ENCODE assay signal across 13 mouse cellular contexts in the genomic region with DNA sequence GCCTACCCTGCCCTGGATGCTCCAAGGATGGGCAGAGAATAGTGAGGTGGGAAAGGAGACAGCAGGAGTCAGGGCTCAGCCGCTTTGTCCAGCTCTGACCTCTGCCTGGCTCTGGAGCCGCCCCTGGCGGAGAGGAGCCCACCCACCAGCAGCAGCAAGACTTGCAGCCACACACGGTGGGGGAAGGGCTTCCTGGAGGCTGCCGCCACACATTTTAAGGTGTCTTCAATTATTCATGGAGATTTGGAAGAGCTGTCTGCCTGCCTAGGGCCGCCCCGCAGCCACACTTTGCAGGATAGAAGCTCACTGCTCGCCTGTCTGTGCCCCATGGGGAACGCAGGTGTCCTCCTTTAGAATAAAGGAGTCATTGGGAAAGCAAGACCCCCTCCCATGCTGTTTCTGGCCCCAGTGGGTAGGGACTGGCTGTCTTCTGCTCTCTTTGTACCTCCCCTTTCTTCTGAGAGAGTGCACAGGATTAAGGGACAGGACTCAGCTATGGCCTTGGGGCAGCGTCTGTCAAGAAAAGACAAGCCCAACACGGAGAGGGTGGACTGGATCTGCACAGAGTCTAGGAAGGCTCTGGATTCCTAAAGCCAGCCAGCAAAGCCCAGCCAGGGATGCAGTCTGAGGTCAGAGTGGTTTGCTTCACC.
DNase-seq lines count a peak whose midpoint lies in the region; ATAC-seq and TF ChIP-seq lines count a peak whose summit lies in the region.
"Had no signal": no experiment of that assay in that cellular context is flagged by ENCODE, and none has a peak within 500 bp of the region (broad histone marks: within the 10 kb centered on the region; RNA-seq: fewer than 3 reads in every experiment).

No protein-coding gene starts in this region.

- DNase-seq in Muller cell, postnatal 12 days (ENCODE audit: inconsistent ontology term): peak; percentile 40
- DNase-seq in embryonic facial prominence, embryonic 10.5 days (ENCODE audit: low spot score): peak; percentile 70
- no peak for DNase-seq in hindbrain, embryonic 14.5 days (ENCODE audit: low spot score)
- DNase-seq in midbrain, postnatal 0 days (ENCODE audit: low spot score): no peak
- DNase-seq in cerebellum, adult 9-11 months: no peak
- DNase-seq in liver, postnatal 0 days: no peak
- no peak for DNase-seq in spleen, adult 12 weeks (ENCODE audit: low spot score)
- DNase-seq: adrenal gland, postnatal 25 days; cerebellum, postnatal 36 days; kidney, postnatal 10 days had no signal

- peak overlapping the region; percentile 60 for H3K27ac ChIP-seq in embryonic facial prominence, embryonic 10.5 days (replicated peaks)
- peak overlapping the region; percentile 59; the same call in 1 of the 2 replicates for H3K27ac ChIP-seq in hindbrain, embryonic 14.5 days
- H3K27ac ChIP-seq in midbrain, postnatal 0 days (ENCODE audit: low read depth, low read length): peak overlapping the region; percentile 43; the same call in 1 of the 2 replicates
- H3K27ac ChIP-seq in liver, postnatal 0 days (ENCODE audit: low read depth): no peak overlapping the region
- H3K27ac ChIP-seq: heart, embryonic 15.5 days; liver, embryonic 15.5 days had no signal

- TF ChIP-seq EP300 in liver, postnatal 0 days (IDR thresholded peaks at IDR 0.05; ENCODE audit: low read depth): no peak

- H3K36me3 ChIP-seq in embryonic facial prominence, embryonic 10.5 days (replicated peaks): no peaks in the 10 kb centered on the region
- H3K36me3 ChIP-seq in hindbrain, embryonic 14.5 days (replicated peaks; ENCODE audit: control insufficient read depth, insufficient read depth): no peaks in the 10 kb centered on the region
- no peaks in the 10 kb centered on the region for H3K36me3 ChIP-seq in midbrain, postnatal 0 days (ENCODE audit: insufficient read depth, low read length)
- no peaks in the 10 kb centered on the region for H3K36me3 ChIP-seq in liver, postnatal 0 days (replicated peaks; ENCODE audit: insufficient read depth, low read length)
- H3K36me3 ChIP-seq: heart, embryonic 15.5 days; liver, embryonic 15.5 days had no signal

- no peak overlapping the region for H3K4me2 ChIP-seq in hindbrain, embryonic 14.5 days (replicated peaks)
- H3K4me2 ChIP-seq in midbrain, postnatal 0 days (ENCODE audit: low read depth, low read length, poor library complexity, severe bottlenecking): no peak overlapping the region
- H3K4me2 ChIP-seq in liver, postnatal 0 days (ENCODE audit: low read depth, low read length): no peak overlapping the region
- H3K4me2 ChIP-seq: heart, embryonic 15.5 days; liver, embryonic 15.5 days had no signal

- ATAC-seq in hindbrain, embryonic 14.5 days (ENCODE audit: low FRiP score): peak; percentile 49
- ATAC-seq in midbrain, postnatal 0 days (ENCODE audit: low FRiP score): peak; percentile 63
- no peak for ATAC-seq in liver, postnatal 0 days
- no peak for ATAC-seq in megakaryocyte progenitor cell, adult 5-6 weeks (replicated peaks; ENCODE audit: poor library complexity)

- TF ChIP-seq CTCF in midbrain, postnatal 0 days (IDR thresholded peaks at IDR 0.05): peak; percentile 32
- no peak for TF ChIP-seq CTCF in liver, postnatal 0 days (IDR thresholded peaks at IDR 0.05; ENCODE audit: low read depth)

- H3K4me1 ChIP-seq in embryonic facial prominence, embryonic 10.5 days: peaks cover 58% of the 10 kb centered on the region
- peaks cover 37% of the 10 kb centered on the region for H3K4me1 ChIP-seq in hindbrain, embryonic 14.5 days (replicated peaks; ENCODE audit: control insufficient read depth, insufficient read depth, low read length)
- peaks cover 19% of the 10 kb centered on the region for H3K4me1 ChIP-seq in midbrain, postnatal 0 days (ENCODE audit: insufficient read depth, low read length)
- 0 out of 2 replicates have a peak, but pooled peaks cover 4% of the 10 kb centered on the region for H3K4me1 ChIP-seq in liver, postnatal 0 days (ENCODE audit: insufficient read depth)
- H3K4me1 ChIP-seq: liver, embryonic 15.5 days had no signal

- H3K4me3 ChIP-seq in embryonic facial prominence, embryonic 10.5 days: peak overlapping the region; percentile 26
- H3K4me3 ChIP-seq in hindbrain, embryonic 14.5 days (replicated peaks; ENCODE audit: low read length): no peak overlapping the region
- H3K4me3 ChIP-seq in midbrain, postnatal 0 days (ENCODE audit: low read depth, low read length): no peak overlapping the region
- no peak overlapping the region for H3K4me3 ChIP-seq in liver, postnatal 0 days (ENCODE audit: low read depth, low read length)
- H3K4me3 ChIP-seq: heart, embryonic 15.5 days; liver, embryonic 15.5 days had no signal

- no peak overlapping the region; the same call in 1 of the 2 replicates for H3K9ac ChIP-seq in hindbrain, embryonic 14.5 days
- H3K9ac ChIP-seq in midbrain, postnatal 0 days (replicated peaks; ENCODE audit: low read length, poor library complexity, severe bottlenecking): no peak overlapping the region
- no peak overlapping the region for H3K9ac ChIP-seq in liver, postnatal 0 days (replicated peaks)
- H3K9ac ChIP-seq: heart, embryonic 15.5 days; liver, embryonic 15.5 days had no signal

- H3K27me3 ChIP-seq in embryonic facial prominence, embryonic 10.5 days (replicated peaks; ENCODE audit: low read depth, poor library complexity, severe bottlenecking): peaks cover 28% of the 10 kb centered on the region
- no peaks in the 10 kb centered on the region for H3K27me3 ChIP-seq in hindbrain, embryonic 14.5 days (ENCODE audit: control insufficient read depth, insufficient read depth, low read length)
- no peaks in the 10 kb centered on the region for H3K27me3 ChIP-seq in midbrain, postnatal 0 days (ENCODE audit: insufficient read depth, low read length)
- 0 out of 2 replicates have a peak, but pooled peaks cover 3% of the 10 kb centered on the region for H3K27me3 ChIP-seq in liver, postnatal 0 days (ENCODE audit: insufficient read depth, low read length)

- H3K9me3 ChIP-seq in embryonic facial prominence, embryonic 10.5 days: no peaks in the 10 kb centered on the region
- H3K9me3 ChIP-seq in hindbrain, embryonic 14.5 days (ENCODE audit: control insufficient read depth, low read length): no peaks in the 10 kb centered on the region
- H3K9me3 ChIP-seq in midbrain, postnatal 0 days (ENCODE audit: low read length): no peaks in the 10 kb centered on the region
- no peaks in the 10 kb centered on the region for H3K9me3 ChIP-seq in liver, postnatal 0 days (ENCODE audit: low read length)
- H3K9me3 ChIP-seq: heart, embryonic 15.5 days; liver, embryonic 15.5 days had no signal

- WGBS in embryonic facial prominence, embryonic 10.5 days: under 1% methylated on average over 11 of the region's 11 CpGs
- 9% methylated on average over 11 of the region's 11 CpGs for WGBS in hindbrain, embryonic 14.5 days
- WGBS in midbrain, postnatal 0 days: 5% methylated on average over 11 of the region's 11 CpGs
- WGBS in liver, postnatal 0 days (ENCODE audit: insufficient replicate concordance): 15% methylated on average over 11 of the region's 11 CpGs

Comparison
In these comparisons a context has a peak if more than half of its experiments do, and no peak if none do; other contexts are left out.
1. DNase-seq: peak in Muller cell, postnatal 12 days (single experiment) and embryonic facial prominence, embryonic 10.5 days (single experiment); none in hindbrain, embryonic 14.5 days (single experiment), midbrain, postnatal 0 days (single experiment), cerebellum, adult 9-11 months (single experiment), liver, postnatal 0 days (single experiment) and spleen, adult 12 weeks (single experiment).
2. ATAC-seq: peak in hindbrain, embryonic 14.5 days (single experiment) and midbrain, postnatal 0 days (single experiment); none in liver, postnatal 0 days (single experiment) and megakaryocyte progenitor cell, adult 5-6 weeks (single experiment).